Mouse (Mus musculus): ENCODE data around the gene Mdc1.
A peak's percentile ranks its signal among the peaks of the same experiment; 100 is the strongest.

The Mdc1 gene

GRCm38 (mm10) chr17:35841076-35841950 lies at the start of gene Mdc1:
Gene Mdc1, plus strand, starts transcription at chr17:35841515.
- DNase-seq: peak; percentile 100

DNA sequence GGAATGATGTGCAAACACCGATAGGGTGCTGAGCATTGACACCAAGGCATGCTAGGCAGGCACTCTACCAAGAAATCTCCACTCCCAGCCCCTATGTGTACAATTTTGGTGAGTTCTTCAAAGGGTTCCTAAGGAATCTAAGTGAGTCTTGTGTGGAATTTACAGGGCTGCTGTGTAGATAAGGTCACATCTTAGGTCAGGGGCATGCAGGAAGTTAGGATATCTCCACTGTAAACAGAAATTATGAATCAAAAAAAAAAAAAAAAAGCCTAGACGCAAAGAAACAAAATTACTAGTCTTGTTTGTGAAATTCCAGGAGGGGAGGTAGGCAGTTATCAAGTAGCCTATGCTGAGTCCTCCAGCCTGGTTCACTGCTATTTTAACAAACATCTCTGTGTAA lies 48.5 kb upstream of the Mdc1 start:
- no peak for DNase-seq

GRCm38 (mm10) chr17:35795099-35795498 lies 46.2 kb upstream of the Mdc1 start:
- no peak for DNase-seq

DNA sequence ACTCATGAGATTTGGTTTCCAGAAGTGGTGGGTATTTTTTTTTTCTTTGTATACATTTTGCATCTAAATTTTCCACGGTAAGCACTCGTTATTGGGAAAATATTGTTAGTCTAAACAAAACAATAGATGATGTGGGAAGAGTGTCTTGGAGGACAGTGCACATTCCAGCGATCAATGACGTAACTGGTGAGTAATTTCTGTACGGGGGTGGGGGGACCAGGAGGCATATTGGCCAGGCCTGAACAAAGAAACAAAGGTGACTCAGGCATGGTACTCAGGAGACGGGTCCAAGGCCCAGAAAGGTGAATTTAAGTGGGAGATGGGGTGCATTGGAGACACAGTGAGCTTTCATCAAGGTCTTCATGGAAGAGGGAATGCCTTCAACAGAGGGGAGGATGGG lies 45.7 kb upstream of the Mdc1 start:
- DNase-seq: no peak

GRCm38 (mm10) chr17:35796835-35797234 lies 44.5 kb upstream of the Mdc1 start:
- no peak for DNase-seq

DNA sequence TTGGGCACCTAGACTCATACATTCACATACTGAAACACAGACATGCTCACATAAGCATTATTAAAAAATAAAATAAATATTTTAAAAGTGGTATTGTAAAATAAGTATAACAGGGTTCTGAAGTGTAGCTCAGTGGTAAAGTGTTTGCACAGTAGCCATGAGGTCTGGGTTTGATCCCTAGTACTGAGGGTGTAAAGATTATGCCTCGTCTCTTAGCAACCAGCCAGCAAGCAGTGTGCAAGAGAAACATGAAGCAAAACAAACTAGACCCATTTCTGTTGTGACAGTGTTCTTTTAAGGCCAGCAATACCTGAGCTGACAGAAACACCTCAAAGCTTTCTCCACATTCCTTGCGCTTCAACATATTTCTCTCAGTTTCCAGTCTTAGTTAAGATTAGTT lies 40.4 kb upstream of the Mdc1 start:
- no peak for DNase-seq

- no peak for DNase-seq
Observed at GRCm38 (mm10) chr17:35803020-35803419, 38.3 kb upstream of the Mdc1 start.

- DNase-seq: no peak
Observed at GRCm38 (mm10) chr17:35803858-35804399, 37.4 kb upstream of the Mdc1 start.

- DNase-seq: no peak
Observed at GRCm38 (mm10) chr17:35808073-35808472, 33.2 kb upstream of the Mdc1 start.

DNA sequence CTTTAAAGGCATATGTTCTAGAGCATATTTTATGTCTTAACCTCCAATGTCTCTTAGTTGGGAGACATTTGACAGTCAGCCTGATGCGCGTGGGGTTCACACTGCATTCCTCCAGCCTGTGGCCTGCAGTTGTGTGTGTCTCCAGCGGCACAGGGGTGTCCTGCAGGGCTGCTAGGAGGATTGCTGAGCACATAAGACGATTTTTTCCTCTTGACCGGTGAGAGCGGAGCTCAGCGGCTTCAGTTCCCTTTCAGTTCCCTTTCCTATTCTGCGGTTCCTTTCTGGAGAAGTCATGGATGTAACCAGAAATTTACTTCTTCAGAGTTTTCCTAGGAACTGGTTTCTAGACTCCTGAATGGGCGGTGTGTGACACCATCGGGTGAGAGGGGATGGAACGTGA lies 31.9 kb upstream of the Mdc1 start:
- no peak for DNase-seq

DNA sequence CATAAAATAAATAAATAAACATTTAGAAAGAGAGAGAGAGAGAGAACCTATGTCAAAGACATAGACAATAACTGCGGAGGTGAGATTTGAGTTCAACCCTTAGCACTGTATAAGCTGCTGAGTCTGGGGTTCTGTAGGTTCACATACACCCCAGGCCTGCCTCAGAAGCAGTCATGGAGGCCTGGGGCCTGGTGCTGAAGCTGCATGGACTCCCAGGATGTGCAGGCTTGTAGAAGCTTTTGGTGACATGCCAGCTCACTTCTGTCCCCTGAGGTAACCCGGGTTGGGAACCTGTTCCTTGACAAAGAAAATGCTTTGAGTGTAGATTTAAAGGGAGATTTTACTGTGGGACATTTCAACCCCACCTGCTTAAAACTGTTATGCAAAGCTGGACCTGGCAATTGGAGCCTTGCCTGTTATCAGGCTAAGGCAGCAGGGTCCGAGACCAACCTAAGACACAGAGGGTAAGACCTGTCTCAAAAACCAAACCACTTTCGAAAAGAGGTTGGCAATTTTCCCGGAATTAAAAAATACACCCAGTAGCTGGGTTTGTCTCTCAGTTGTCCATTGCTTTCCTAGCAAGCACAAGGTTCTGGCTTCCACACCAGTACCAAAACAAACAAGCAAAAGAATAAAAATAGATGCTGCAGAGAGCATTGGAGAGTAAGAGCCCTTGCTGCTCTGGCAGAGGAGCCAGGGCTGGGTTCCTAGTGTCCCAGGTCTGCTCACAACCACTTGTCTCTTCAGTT lies 30.2 kb upstream of the Mdc1 start:
- DNase-seq: no peak

- no peak for DNase-seq
Observed at GRCm38 (mm10) chr17:35812307-35812706, 29.0 kb upstream of the Mdc1 start.

DNA sequence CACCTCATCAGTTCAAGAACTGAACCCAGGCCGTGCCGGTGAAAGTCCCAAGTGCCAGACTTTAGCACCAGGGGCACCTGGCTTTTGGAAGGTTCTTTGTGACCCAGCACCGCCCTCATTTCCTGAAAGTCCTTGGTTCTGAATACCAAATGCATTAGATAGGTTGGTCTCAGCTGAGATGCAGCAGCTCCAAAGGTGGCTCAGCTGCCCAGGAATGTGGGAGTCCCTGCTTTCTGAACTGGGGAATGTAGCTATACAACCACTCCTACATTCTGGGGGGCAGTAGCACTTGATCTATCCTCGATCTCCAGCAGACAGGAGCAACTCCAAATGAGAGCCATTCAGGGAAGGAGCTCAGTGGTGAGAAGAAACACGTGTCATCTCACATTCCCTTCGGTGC lies 28.6 kb upstream of the Mdc1 start:
- DNase-seq: no peak

GRCm38 (mm10) chr17:35813245-35813647 lies 28.1 kb upstream of the Mdc1 start:
- peak; percentile 46 for DNase-seq

DNA sequence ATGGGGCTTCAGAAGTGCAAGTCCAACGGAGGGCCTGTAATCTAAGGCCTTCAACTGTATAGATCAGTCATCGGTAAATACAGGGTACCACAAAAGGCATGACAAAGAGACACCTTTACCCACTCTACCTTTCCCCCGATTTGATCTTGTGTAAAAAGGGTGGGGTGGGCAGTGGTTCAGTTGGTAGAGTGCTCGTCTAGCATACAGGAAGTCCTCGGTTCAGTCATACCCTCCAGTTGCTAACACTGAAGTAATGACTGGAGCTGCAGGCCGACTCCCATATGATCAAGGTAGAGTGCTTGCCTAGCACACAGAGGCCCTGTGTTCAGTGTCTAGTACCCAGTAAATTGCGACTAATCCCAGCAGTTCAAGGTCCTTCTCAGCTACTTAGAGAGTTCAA lies 27.7 kb upstream of the Mdc1 start:
- no peak for DNase-seq

GRCm38 (mm10) chr17:35814678-35815077 lies 26.6 kb upstream of the Mdc1 start:
- DNase-seq: no peak

- DNase-seq: no peak
Observed at GRCm38 (mm10) chr17:35815836-35816235, 25.5 kb upstream of the Mdc1 start.

- no peak for DNase-seq
Observed at GRCm38 (mm10) chr17:35816686-35817085, 24.6 kb upstream of the Mdc1 start.

- no peak for DNase-seq
Observed at GRCm38 (mm10) chr17:35817226-35817625, 24.1 kb upstream of the Mdc1 start.

DNA sequence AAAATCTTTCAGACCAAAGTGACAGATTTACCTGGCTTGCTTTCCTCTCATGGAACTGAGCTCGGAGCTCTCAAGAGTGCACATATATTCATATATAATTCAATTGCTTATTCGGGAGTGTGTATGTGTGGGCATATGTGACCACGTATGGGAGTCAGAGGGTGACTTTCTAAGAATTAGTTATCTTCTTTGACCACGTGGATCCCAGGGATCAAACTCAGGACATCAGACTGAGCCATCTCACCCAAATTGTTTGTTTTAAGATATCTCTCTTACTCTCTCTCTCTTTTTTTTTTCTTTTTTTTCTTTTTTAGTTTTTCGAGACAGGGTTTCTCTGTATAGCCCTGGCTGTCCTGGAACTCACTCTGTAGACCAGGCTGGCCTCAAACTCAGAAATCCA lies 21.2 kb upstream of the Mdc1 start:
- no peak for DNase-seq

DNA sequence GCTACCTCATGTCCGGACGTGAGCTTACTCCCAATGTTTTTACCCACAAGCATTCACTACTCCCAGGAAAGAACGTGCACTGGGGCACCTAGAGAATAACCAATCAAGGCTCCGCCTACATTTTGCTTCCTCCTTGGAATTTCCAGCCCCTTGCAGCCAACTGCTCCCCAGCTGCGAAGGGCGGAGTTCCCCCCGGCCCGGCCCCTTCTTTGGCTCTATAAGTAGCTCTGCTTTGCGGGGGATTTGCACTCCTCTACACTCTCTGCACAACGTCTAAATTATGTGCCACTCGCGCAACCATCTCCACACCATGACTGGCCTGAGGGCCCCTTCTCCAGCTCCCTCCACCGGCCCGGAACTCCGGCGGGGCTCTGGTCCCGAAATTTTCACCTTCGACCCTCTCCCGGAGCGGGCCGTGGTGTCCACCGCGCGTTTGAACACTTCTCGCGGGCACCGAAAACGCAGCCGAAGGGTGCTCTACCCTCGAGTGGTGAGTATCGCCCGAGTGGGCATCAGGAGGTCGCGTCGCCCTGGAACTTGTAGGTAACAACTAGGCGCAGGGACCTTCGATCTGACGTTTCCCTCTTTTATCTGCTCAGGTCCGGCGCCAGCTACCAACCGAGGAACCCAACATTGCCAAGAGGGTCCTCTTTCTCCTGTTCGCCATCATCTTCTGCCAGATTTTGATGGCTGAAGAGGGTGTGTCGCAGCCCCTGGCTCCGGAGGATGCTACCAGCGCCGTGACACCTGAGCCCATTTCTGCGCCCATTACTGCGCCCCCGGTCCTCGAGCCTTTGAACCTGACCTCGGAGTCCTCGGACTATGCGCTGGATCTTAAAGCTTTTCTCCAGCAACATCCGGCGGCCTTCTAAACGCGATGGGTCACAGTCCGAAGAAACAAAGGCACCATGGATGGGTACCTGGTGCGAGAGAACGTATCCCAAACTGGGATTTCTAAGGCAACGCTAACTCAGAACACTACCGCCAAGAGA lies 19.6 kb upstream of the Mdc1 start, which contains the start of gene Ier3:
Ier3 (plus strand) TSS at position 246 of the 992 bp plus-strand sequence.
- peak; percentile 74 for DNase-seq

GRCm38 (mm10) chr17:35822564-35822963 lies 18.8 kb upstream of the Mdc1 start:
- no peak for DNase-seq

Data from right cerebral cortex, adult 18-20 months (tissue).